Mouse (Mus musculus) testis, adult 2 months (tissue): ENCODE data around the gene Adam8.

Experiments
- CTCF ChIP-seq: fragments of 200-500 bp; IDR thresholded peaks from 2 replicates; pipeline ENCODE4 v1.5.1; 2012; ENCODE audit warnings: low read depth, mild to moderate bottlenecking, inconsistent platforms, low read length, moderate library complexity; ENCODE audit not compliant: control insufficient read depth, insufficient read depth, insufficient replicate concordance
- POLR2A ChIP-seq: fragments of 200-500 bp; IDR thresholded peaks from 2 replicates; pipeline ENCODE4 v1.6.1; 2012; ENCODE audit warnings: low read depth, mild to moderate bottlenecking, inconsistent platforms, low read length, moderate library complexity; ENCODE audit not compliant: control insufficient read depth

- TF ChIP-seq CTCF (peak; percentile 23; the same call in 1 of the 2 replicates), POLR2A (no peak)
Observed at GRCm38 (mm10) chr7:139994676-139995075, 2.3 kb upstream of the Adam8 start.
